Mouse (Mus musculus): Measurements from ENCODE around the gene Kcnq1. TPM values are rescaled to one million over a fixed set of nuclear protein-coding genes. Genes with fewer than 3 reads are reported as not detected.

Gene Kcnq1
- polyA plus RNA-seq, 1 experiment from 2014 or later, result 1.3 TPM

- Histone ChIP-seq H3K36me3 (ENCODE audit: control insufficient read depth, insufficient read depth, low read length) (no peaks in the 10 kb centered on the region), H3K9me3 (ENCODE audit: control insufficient read depth, low read length) (no peaks in the 10 kb centered on the region), H3K4me1 (ENCODE audit: control insufficient read depth, insufficient read depth, low read depth, low read length) (no peaks in the 10 kb centered on the region; the same call in 1 of the 2 replicates), H3K4me3 (ENCODE audit: low read length) (no peak overlapping the region), H3K9ac (ENCODE audit: low read depth, low read length) (no peak overlapping the region), H3K27ac (ENCODE audit: low read depth, low read length) (no peak overlapping the region), H3K27me3 (replicated peaks; ENCODE audit: control insufficient read depth, insufficient read depth, low read length) (no peaks in the 10 kb centered on the region), H3K4me2 (ENCODE audit: low read length) (no peak overlapping the region)
- ATAC-seq, result peak; percentile 80; the same call in 1 of the 2 replicates
- 49% methylated on average over 2 of the region's 2 CpGs for WGBS
Observed at GRCm38 (mm10) chr7:143178831-143179230, 72.7 kb downstream of the Kcnq1 start.

- Histone ChIP-seq H3K4me3 (ENCODE audit: low read length) (no peak overlapping the region), H3K27me3 (replicated peaks; ENCODE audit: control insufficient read depth, insufficient read depth, low read length) (no peaks in the 10 kb centered on the region), H3K9ac (ENCODE audit: low read depth, low read length) (no peak overlapping the region), H3K4me1 (ENCODE audit: control insufficient read depth, insufficient read depth, low read depth, low read length) (no peaks in the 10 kb centered on the region), H3K4me2 (ENCODE audit: low read length) (no peak overlapping the region), H3K36me3 (ENCODE audit: control insufficient read depth, insufficient read depth, low read length) (no peaks in the 10 kb centered on the region), H3K27ac (ENCODE audit: low read depth, low read length) (no peak overlapping the region), H3K9me3 (ENCODE audit: control insufficient read depth, low read length) (no peaks in the 10 kb centered on the region)
- WGBS, result 38% methylated on average over 3 of the region's 3 CpGs
- peak; percentile 72 for ATAC-seq
Observed at GRCm38 (mm10) chr7:143180761-143181160, 74.6 kb downstream of the Kcnq1 start.

- Histone ChIP-seq H3K9ac (ENCODE audit: low read depth, low read length) (no peak overlapping the region), H3K9me3 (ENCODE audit: control insufficient read depth, low read length) (no peaks in the 10 kb centered on the region), H3K36me3 (ENCODE audit: control insufficient read depth, insufficient read depth, low read length) (no peaks in the 10 kb centered on the region), H3K27me3 (replicated peaks; ENCODE audit: control insufficient read depth, insufficient read depth, low read length) (no peaks in the 10 kb centered on the region), H3K4me1 (ENCODE audit: control insufficient read depth, insufficient read depth, low read depth, low read length) (no peaks in the 10 kb centered on the region), H3K4me2 (ENCODE audit: low read length) (no peak overlapping the region), H3K27ac (ENCODE audit: low read depth, low read length) (no peak overlapping the region), H3K4me3 (ENCODE audit: low read length) (no peak overlapping the region)
- WGBS, result 100% methylated on average over 4 of the region's 4 CpGs
- ATAC-seq, result 0 out of 2 replicates have a peak, but pooled peaks have one; percentile 17
Observed at GRCm38 (mm10) chr7:143181311-143181710, 75.1 kb downstream of the Kcnq1 start.

GRCm38 (mm10) chr7:143185506-143185905 lies 79.3 kb downstream of the Kcnq1 start:
- WGBS, result 77% methylated on average over 6 of the region's 6 CpGs
- Histone ChIP-seq H3K27ac (ENCODE audit: low read depth, low read length) (no peak overlapping the region), H3K36me3 (ENCODE audit: control insufficient read depth, insufficient read depth, low read length) (no peaks in the 10 kb centered on the region), H3K4me1 (ENCODE audit: control insufficient read depth, insufficient read depth, low read depth, low read length) (no peaks in the 10 kb centered on the region), H3K4me2 (ENCODE audit: low read length) (no peak overlapping the region), H3K4me3 (ENCODE audit: low read length) (no peak overlapping the region), H3K9me3 (ENCODE audit: control insufficient read depth, low read length) (no peaks in the 10 kb centered on the region), H3K9ac (ENCODE audit: low read depth, low read length) (no peak overlapping the region), H3K27me3 (replicated peaks; ENCODE audit: control insufficient read depth, insufficient read depth, low read length) (no peaks in the 10 kb centered on the region)
- ATAC-seq, result no peak

GRCm38 (mm10) chr7:143186378-143186777 lies 80.2 kb downstream of the Kcnq1 start:
- H3K4me2 ChIP-seq (ENCODE audit: low read length), result no peak overlapping the region
- 77% methylated on average over 10 of the region's 10 CpGs for WGBS
- no peak overlapping the region for H3K9ac ChIP-seq (ENCODE audit: low read depth, low read length)
- H3K27me3 ChIP-seq (replicated peaks; ENCODE audit: control insufficient read depth, insufficient read depth, low read length), result no peaks in the 10 kb centered on the region
- H3K4me1 ChIP-seq (ENCODE audit: control insufficient read depth, insufficient read depth, low read depth, low read length), result no peaks in the 10 kb centered on the region
- no peak for ATAC-seq
- H3K4me3 ChIP-seq (ENCODE audit: low read length), result no peak overlapping the region
- no peak overlapping the region for H3K27ac ChIP-seq (ENCODE audit: low read depth, low read length)
- no peaks in the 10 kb centered on the region for H3K9me3 ChIP-seq (ENCODE audit: control insufficient read depth, low read length)
- H3K36me3 ChIP-seq (ENCODE audit: control insufficient read depth, insufficient read depth, low read length), result no peaks in the 10 kb centered on the region

GRCm38 (mm10) chr7:143187181-143187580 lies 81.0 kb downstream of the Kcnq1 start:
- ATAC-seq, result no peak
- no peak overlapping the region for H3K9ac ChIP-seq (ENCODE audit: low read depth, low read length)
- no peak overlapping the region for H3K4me3 ChIP-seq (ENCODE audit: low read length)
- WGBS, result 93% methylated on average over 3 of the region's 3 CpGs
- no peaks in the 10 kb centered on the region for H3K36me3 ChIP-seq (ENCODE audit: control insufficient read depth, insufficient read depth, low read length)
- no peaks in the 10 kb centered on the region for H3K4me1 ChIP-seq (ENCODE audit: control insufficient read depth, insufficient read depth, low read depth, low read length)
- no peak overlapping the region for H3K27ac ChIP-seq (ENCODE audit: low read depth, low read length)
- H3K4me2 ChIP-seq (ENCODE audit: low read length), result no peak overlapping the region
- H3K9me3 ChIP-seq (ENCODE audit: control insufficient read depth, low read length), result no peaks in the 10 kb centered on the region
- no peaks in the 10 kb centered on the region for H3K27me3 ChIP-seq (replicated peaks; ENCODE audit: control insufficient read depth, insufficient read depth, low read length)

- Histone ChIP-seq H3K9ac (ENCODE audit: low read depth, low read length) (no peak overlapping the region), H3K27me3 (replicated peaks; ENCODE audit: control insufficient read depth, insufficient read depth, low read length) (no peaks in the 10 kb centered on the region), H3K4me2 (ENCODE audit: low read length) (no peak overlapping the region), H3K4me3 (ENCODE audit: low read length) (no peak overlapping the region), H3K9me3 (ENCODE audit: control insufficient read depth, low read length) (no peaks in the 10 kb centered on the region), H3K4me1 (ENCODE audit: control insufficient read depth, insufficient read depth, low read depth, low read length) (no peaks in the 10 kb centered on the region), H3K27ac (ENCODE audit: low read depth, low read length) (no peak overlapping the region), H3K36me3 (ENCODE audit: control insufficient read depth, insufficient read depth, low read length) (no peaks in the 10 kb centered on the region)
- 86% methylated on average over 2 of the region's 2 CpGs for WGBS
- no peak for ATAC-seq
Observed at GRCm38 (mm10) chr7:143188589-143188988, 82.4 kb downstream of the Kcnq1 start.

GRCm38 (mm10) chr7:143189965-143190722 lies 84.0 kb downstream of the Kcnq1 start:
- ATAC-seq, result no peak
- H3K4me2 ChIP-seq (ENCODE audit: low read length), result no peak overlapping the region
- H3K9me3 ChIP-seq (ENCODE audit: control insufficient read depth, low read length), result no peaks in the 10 kb centered on the region
- 89% methylated on average over 3 of the region's 3 CpGs for WGBS
- H3K27ac ChIP-seq (ENCODE audit: low read depth, low read length), result no peak overlapping the region
- no peaks in the 10 kb centered on the region for H3K4me1 ChIP-seq (ENCODE audit: control insufficient read depth, insufficient read depth, low read depth, low read length)
- no peaks in the 10 kb centered on the region for H3K27me3 ChIP-seq (replicated peaks; ENCODE audit: control insufficient read depth, insufficient read depth, low read length)
- no peak overlapping the region for H3K9ac ChIP-seq (ENCODE audit: low read depth, low read length)
- H3K36me3 ChIP-seq (ENCODE audit: control insufficient read depth, insufficient read depth, low read length), result no peaks in the 10 kb centered on the region
- H3K4me3 ChIP-seq (ENCODE audit: low read length), result no peak overlapping the region

- Histone ChIP-seq H3K4me1 (ENCODE audit: control insufficient read depth, insufficient read depth, low read depth, low read length) (no peaks in the 10 kb centered on the region), H3K9me3 (ENCODE audit: control insufficient read depth, low read length) (no peaks in the 10 kb centered on the region), H3K27ac (ENCODE audit: low read depth, low read length) (no peak overlapping the region), H3K27me3 (replicated peaks; ENCODE audit: control insufficient read depth, insufficient read depth, low read length) (no peaks in the 10 kb centered on the region), H3K4me3 (ENCODE audit: low read length) (no peak overlapping the region), H3K4me2 (ENCODE audit: low read length) (no peak overlapping the region), H3K9ac (ENCODE audit: low read depth, low read length) (no peak overlapping the region), H3K36me3 (ENCODE audit: control insufficient read depth, insufficient read depth, low read length) (no peaks in the 10 kb centered on the region)
- ATAC-seq, result no peak
- WGBS, result 88% methylated on average over 5 of the region's 5 CpGs
Observed at GRCm38 (mm10) chr7:143190911-143191310, 84.7 kb downstream of the Kcnq1 start.
